Mouse (Mus musculus) gastrocnemius, postnatal 36 days (tissue): ENCODE results near the gene B3galt1. TPM values are rescaled to one million over a fixed set of nuclear protein-coding genes. Genes with fewer than 3 reads are reported as not detected.

Experiments
- microRNA-seq, 2 experiments: library from miRNA; unstranded; fragments of <30 nt; microRNA quantifications; one replicate each; pipeline ENCODE4 v1.2.0; 2021
- total RNA-seq, 2 experiments: library from RNA; stranded (reverse); gene quantifications; 2 replicates each; pipeline ENCODE4 v1.2.3; 2021

The B3galt1 gene
- total RNA-seq, 2 experiments from 2014 or later: 1.4 to 1.6 TPM

Small RNA genes within 50 kb of the gene (microRNA-seq; reads per million reads assigned to microRNA genes)
- gene Mir6335 (0 reads per million in 2 experiments), gene Mir7224 (0 to 2.1 reads per million in 2 experiments)

Other genes starting within 250 kb of the B3galt1 start
- not detected for gene Gm21830, start 152.1 kb upstream of the B3galt1 start, total RNA-seq
- gene Gm26727, start 132.7 kb upstream of the B3galt1 start, total RNA-seq: not detected
- gene Xirp2, start 119.9 kb upstream of the B3galt1 start, total RNA-seq: 100 to 1,000 TPM; 919 to 955 TPM